Mouse (Mus musculus): ENCODE data around the gene Selenov. TPM values are rescaled to one million over a fixed set of nuclear protein-coding genes. Genes with fewer than 3 reads are reported as not detected.

The Selenov gene
- polyA plus RNA-seq, 1 experiment from 2014 or later = not detected

- H3K4me2 ChIP-seq (ENCODE audit: low read depth, low read length) = peak within 1 kb of the TSS; percentile 72
- no peaks in the 10 kb centered on the region for H3K9me3 ChIP-seq (ENCODE audit: low read length)
Observed at GRCm38 (mm10) chr7:28267129-28268041, 23.6 kb downstream of the Selenov start, which contains the start of gene Eid2. Eid2 (plus strand) TSS chr7:28267881.

GRCm38 (mm10) chr7:28265391-28265790 lies 25.6 kb downstream of the Selenov start:
- 74% methylated on average over 13 of the region's 13 CpGs for WGBS (ENCODE audit: insufficient replicate concordance)

More at GRCm38 (mm10) chr7:28267129-28268041, 23.6 kb downstream of the Selenov start, which contains the start of gene Eid2:
- peak within 1 kb of the TSS; percentile 54 for H3K4me3 ChIP-seq (ENCODE audit: low read depth, low read length)
- peak; percentile 80 for ATAC-seq
- H3K27ac ChIP-seq (ENCODE audit: low read depth) = peak within 1 kb of the TSS; percentile 39; the same call in 1 of the 2 replicates
- peak; percentile 63 for DNase-seq
- no peaks in the 10 kb centered on the region for H3K4me1 ChIP-seq (ENCODE audit: insufficient read depth)
- peaks cover 8% of the 10 kb centered on the region; the same call in 1 of the 2 replicates for H3K27me3 ChIP-seq (ENCODE audit: insufficient read depth, low read length)
- H3K9ac ChIP-seq (replicated peaks) = peak within 1 kb of the TSS; percentile 68
- TF ChIP-seq CTCF (IDR thresholded peaks at IDR 0.05; ENCODE audit: low read depth) = peak; percentile 9; the same call in 1 of the 2 replicates
- TF ChIP-seq EP300 (IDR thresholded peaks at IDR 0.05; ENCODE audit: low read depth) = no peak
- WGBS (ENCODE audit: insufficient replicate concordance) = 9% methylated on average over 47 of the region's 57 CpGs
- no peaks in the 10 kb centered on the region for H3K36me3 ChIP-seq (replicated peaks; ENCODE audit: insufficient read depth, low read length)

GRCm38 (mm10) chr7:28263786-28264185 lies 27.2 kb downstream of the Selenov start:
- H3K4me1 ChIP-seq (ENCODE audit: insufficient read depth) = no peaks in the 10 kb centered on the region
- ATAC-seq (peak; percentile 49; the same call in 1 of the 2 replicates), DNase-seq (peak; percentile 80)

More at GRCm38 (mm10) chr7:28265391-28265790, 25.6 kb downstream of the Selenov start:
- no peaks in the 10 kb centered on the region for H3K4me1 ChIP-seq (ENCODE audit: insufficient read depth)
- ATAC-seq = no peak
- TF ChIP-seq EP300 (IDR thresholded peaks at IDR 0.05; ENCODE audit: low read depth) (no peak), CTCF (IDR thresholded peaks at IDR 0.05; ENCODE audit: low read depth) (no peak)
- H3K4me3 ChIP-seq (ENCODE audit: low read depth, low read length) = no peak overlapping the region
- H3K9me3 ChIP-seq (ENCODE audit: low read length) = no peaks in the 10 kb centered on the region
- H3K9ac ChIP-seq (replicated peaks) = no peak overlapping the region
- no peak for DNase-seq
- H3K4me2 ChIP-seq (ENCODE audit: low read depth, low read length) = no peak overlapping the region
- peaks cover 8% of the 10 kb centered on the region; the same call in 1 of the 2 replicates for H3K27me3 ChIP-seq (ENCODE audit: insufficient read depth, low read length)
- H3K36me3 ChIP-seq (replicated peaks; ENCODE audit: insufficient read depth, low read length) = no peaks in the 10 kb centered on the region
- no peak overlapping the region for H3K27ac ChIP-seq (ENCODE audit: low read depth)

GRCm38 (mm10) chr7:28262861-28263260 lies 28.1 kb downstream of the Selenov start:
- ATAC-seq (no peak), DNase-seq (no peak)
- Histone ChIP-seq H3K36me3 (replicated peaks; ENCODE audit: insufficient read depth, low read length) (no peaks in the 10 kb centered on the region), H3K27ac (ENCODE audit: low read depth) (no peak overlapping the region), H3K4me2 (ENCODE audit: low read depth, low read length) (no peak overlapping the region), H3K4me1 (ENCODE audit: insufficient read depth) (no peaks in the 10 kb centered on the region), H3K9me3 (ENCODE audit: low read length) (no peaks in the 10 kb centered on the region), H3K4me3 (ENCODE audit: low read depth, low read length) (no peak overlapping the region), H3K9ac (replicated peaks) (no peak overlapping the region), H3K27me3 (ENCODE audit: insufficient read depth, low read length) (0 out of 2 replicates have a peak, but pooled peaks cover 3% of the 10 kb centered on the region)
- WGBS (ENCODE audit: insufficient replicate concordance) = 42% methylated on average over 5 of the region's 5 CpGs
- TF ChIP-seq CTCF (IDR thresholded peaks at IDR 0.05; ENCODE audit: low read depth) = no peak
- no peak for TF ChIP-seq EP300 (IDR thresholded peaks at IDR 0.05; ENCODE audit: low read depth)

More at GRCm38 (mm10) chr7:28263786-28264185, 27.2 kb downstream of the Selenov start:
- H3K9me3 ChIP-seq (ENCODE audit: low read length) = no peaks in the 10 kb centered on the region
- TF ChIP-seq EP300 (IDR thresholded peaks at IDR 0.05; ENCODE audit: low read depth) (no peak), CTCF (IDR thresholded peaks at IDR 0.05; ENCODE audit: low read depth) (no peak)
- H3K27me3 ChIP-seq (ENCODE audit: insufficient read depth, low read length) = peaks cover 8% of the 10 kb centered on the region; the same call in 1 of the 2 replicates
- no peak overlapping the region for H3K4me3 ChIP-seq (ENCODE audit: low read depth, low read length)
- no peaks in the 10 kb centered on the region for H3K36me3 ChIP-seq (replicated peaks; ENCODE audit: insufficient read depth, low read length)
- no peak overlapping the region for H3K9ac ChIP-seq (replicated peaks)
- no peak overlapping the region for H3K4me2 ChIP-seq (ENCODE audit: low read depth, low read length)
- H3K27ac ChIP-seq (ENCODE audit: low read depth) = no peak overlapping the region
- WGBS (ENCODE audit: insufficient replicate concordance) = 5% methylated on average over 15 of the region's 15 CpGs

- no peak overlapping the region for H3K4me2 ChIP-seq (ENCODE audit: low read depth, low read length)
- no peak overlapping the region for H3K4me3 ChIP-seq (ENCODE audit: low read depth, low read length)
- H3K9me3 ChIP-seq (ENCODE audit: low read length) = peaks cover 5% of the 10 kb centered on the region
- WGBS (ENCODE audit: insufficient replicate concordance) = 75% methylated on average over 6 of the region's 6 CpGs
- no peak overlapping the region for H3K9ac ChIP-seq (replicated peaks)
- H3K27ac ChIP-seq (ENCODE audit: low read depth) = no peak overlapping the region
- TF ChIP-seq EP300 (IDR thresholded peaks at IDR 0.05; ENCODE audit: low read depth) (no peak), CTCF (IDR thresholded peaks at IDR 0.05; ENCODE audit: low read depth) (peak; percentile 61)
- H3K36me3 ChIP-seq (replicated peaks; ENCODE audit: insufficient read depth, low read length) = no peaks in the 10 kb centered on the region
- DNase-seq (no peak), ATAC-seq (no peak)
- H3K4me1 ChIP-seq (ENCODE audit: insufficient read depth) = no peaks in the 10 kb centered on the region
- no peaks in the 10 kb centered on the region for H3K27me3 ChIP-seq (ENCODE audit: insufficient read depth, low read length)
Observed at GRCm38 (mm10) chr7:28255476-28255875, 35.5 kb downstream of the Selenov start.

- H3K4me2 ChIP-seq (ENCODE audit: low read depth, low read length) = no peak overlapping the region
- no peaks in the 10 kb centered on the region for H3K4me1 ChIP-seq (ENCODE audit: insufficient read depth)
- H3K9ac ChIP-seq (replicated peaks) = no peak overlapping the region
- H3K36me3 ChIP-seq (replicated peaks; ENCODE audit: insufficient read depth, low read length) = no peaks in the 10 kb centered on the region
- no peaks in the 10 kb centered on the region for H3K27me3 ChIP-seq (ENCODE audit: insufficient read depth, low read length)
- peaks cover 5% of the 10 kb centered on the region for H3K9me3 ChIP-seq (ENCODE audit: low read length)
- no peak overlapping the region for H3K27ac ChIP-seq (ENCODE audit: low read depth)
- no peak for TF ChIP-seq CTCF (IDR thresholded peaks at IDR 0.05; ENCODE audit: low read depth)
- TF ChIP-seq EP300 (IDR thresholded peaks at IDR 0.05; ENCODE audit: low read depth) = no peak
- H3K4me3 ChIP-seq (ENCODE audit: low read depth, low read length) = no peak overlapping the region
- ATAC-seq = no peak
- 49% methylated on average over 6 of the region's 6 CpGs for WGBS (ENCODE audit: insufficient replicate concordance)
- DNase-seq = no peak
Observed at GRCm38 (mm10) chr7:28254591-28254990, 36.4 kb downstream of the Selenov start.
